Comparison of ENCODE assay signal across 8 mouse cellular contexts in the genomic region with DNA sequence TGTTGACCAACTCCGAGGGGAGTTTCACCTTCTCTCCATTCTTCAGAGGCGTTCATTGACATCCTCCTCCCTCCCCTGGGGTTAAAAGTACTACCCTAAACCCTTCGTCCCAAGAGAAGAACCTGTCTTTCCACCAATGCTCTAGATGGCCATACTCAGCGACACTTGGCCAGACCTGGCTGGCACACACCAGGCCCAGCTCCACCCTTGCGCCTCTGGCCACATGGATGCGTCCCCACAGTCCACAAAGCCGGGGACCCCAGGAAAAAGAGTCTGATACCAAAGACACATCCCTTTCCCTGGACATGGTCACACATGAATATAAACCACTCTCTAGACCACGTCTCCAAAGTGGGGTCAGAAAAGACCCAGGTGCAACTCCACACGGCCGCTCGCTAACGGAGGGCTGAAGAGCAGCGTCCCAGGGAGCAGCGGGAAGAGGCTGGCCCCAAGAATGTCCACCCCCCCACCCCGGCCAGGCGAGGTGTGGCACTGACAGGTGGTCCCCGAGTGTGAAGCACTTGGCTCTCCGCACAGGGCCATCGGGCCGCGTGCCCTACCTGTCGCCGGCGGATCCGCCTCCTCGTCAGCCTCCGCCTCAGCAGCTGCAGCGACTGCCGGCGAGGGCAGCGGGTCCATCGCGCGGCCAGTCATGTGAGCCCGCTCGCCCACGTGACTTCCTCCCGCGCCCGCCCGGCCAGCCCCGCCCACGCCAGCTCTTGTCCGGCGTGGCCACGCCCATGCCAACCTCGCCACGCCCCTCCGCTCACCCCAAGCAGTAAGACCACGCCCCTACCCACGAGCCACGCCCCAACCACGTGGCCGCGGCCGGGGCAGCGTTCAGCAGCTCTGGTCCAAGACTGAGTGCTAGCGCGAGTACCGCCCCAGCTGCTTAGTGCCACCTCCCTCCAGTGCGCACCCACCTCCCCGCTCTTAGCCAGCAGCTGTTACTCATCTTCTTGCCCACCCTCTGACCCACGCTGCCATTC. TPM values are rescaled to one million over a fixed set of nuclear protein-coding genes. Genes with fewer than 3 reads are reported as not detected.
DNase-seq lines count a peak whose midpoint lies in the region; ATAC-seq and TF ChIP-seq lines count a peak whose summit lies in the region.

Gene Snx8, minus strand, starts transcription at position 675 of the 989 bp plus-strand sequence.

- H3K36me3 ChIP-seq in embryonic facial prominence, embryonic 14.5 days (ENCODE audit: control insufficient read depth, insufficient read depth, low read length), result no peaks in the 10 kb centered on the region
- H3K36me3 ChIP-seq in heart, adult 2 months (ENCODE audit: control insufficient read depth, insufficient read depth, low read length), result no peaks in the 10 kb centered on the region
- H3K36me3 ChIP-seq in limb, embryonic 13.5 days, result no peaks in the 10 kb centered on the region
- H3K36me3 ChIP-seq in midbrain, embryonic 16.5 days (ENCODE audit: control insufficient read depth, insufficient read depth, low read length), result no peaks in the 10 kb centered on the region

- 2% methylated on average over 32 of the region's 63 CpGs for WGBS in embryonic facial prominence, embryonic 14.5 days
- 1% methylated on average over 55 of the region's 63 CpGs for WGBS in heart, adult 2 months
- under 1% methylated on average over 63 of the region's 63 CpGs for WGBS in limb, embryonic 13.5 days
- under 1% methylated on average over 59 of the region's 63 CpGs for WGBS in midbrain, embryonic 16.5 days

- ATAC-seq in embryonic facial prominence, embryonic 14.5 days (ENCODE audit: low read depth), result peak; percentile 92
- ATAC-seq in limb, embryonic 13.5 days (ENCODE audit: low FRiP score, low read depth), result peak; percentile 94
- peak; percentile 92 for ATAC-seq in midbrain, embryonic 16.5 days

- peak within 1 kb of the TSS; percentile 77 for H3K4me3 ChIP-seq in embryonic facial prominence, embryonic 14.5 days (ENCODE audit: low read depth, low read length)
- peak within 1 kb of the TSS; percentile 62 for H3K4me3 ChIP-seq in heart, adult 2 months
- H3K4me3 ChIP-seq in limb, embryonic 13.5 days, result peak within 1 kb of the TSS; percentile 60
- H3K4me3 ChIP-seq in midbrain, embryonic 16.5 days (ENCODE audit: low read depth, low read length), result peak within 1 kb of the TSS; percentile 79

- H3K9ac ChIP-seq in embryonic facial prominence, embryonic 14.5 days (ENCODE audit: low read depth, low read length), result peak within 1 kb of the TSS; percentile 66
- H3K9ac ChIP-seq in heart, adult 2 months (ENCODE audit: low read depth, low read length), result peak within 1 kb of the TSS; percentile 81
- H3K9ac ChIP-seq in limb, embryonic 13.5 days, result peak within 1 kb of the TSS; percentile 80
- peak within 1 kb of the TSS; percentile 83 for H3K9ac ChIP-seq in midbrain, embryonic 16.5 days (ENCODE audit: low read depth, low read length)

- TF ChIP-seq EP300 in heart, adult 2 months (IDR thresholded peaks at IDR 0.05; ENCODE audit: insufficient read depth, low read depth, low read length), result no peak

- no peaks in the 10 kb centered on the region for H3K9me3 ChIP-seq in embryonic facial prominence, embryonic 14.5 days (ENCODE audit: control insufficient read depth, low read length)
- H3K9me3 ChIP-seq in limb, embryonic 13.5 days, result no peaks in the 10 kb centered on the region
- no peaks in the 10 kb centered on the region for H3K9me3 ChIP-seq in midbrain, embryonic 16.5 days (replicated peaks; ENCODE audit: control insufficient read depth, low read length, poor library complexity, severe bottlenecking)

- H3K4me2 ChIP-seq in embryonic facial prominence, embryonic 14.5 days (ENCODE audit: low read depth, low read length), result peak within 1 kb of the TSS; percentile 99
- peak within 1 kb of the TSS; percentile 94 for H3K4me2 ChIP-seq in limb, embryonic 13.5 days (replicated peaks)
- peak within 1 kb of the TSS; percentile 73 for H3K4me2 ChIP-seq in midbrain, embryonic 16.5 days (ENCODE audit: low read length)

- TF ChIP-seq CTCF in heart, adult 2 months (IDR thresholded peaks at IDR 0.05), result no peak

- no peaks in the 10 kb centered on the region for H3K27me3 ChIP-seq in embryonic facial prominence, embryonic 14.5 days (replicated peaks; ENCODE audit: control insufficient read depth, insufficient read depth, low read length)
- no peaks in the 10 kb centered on the region for H3K27me3 ChIP-seq in heart, adult 2 months (ENCODE audit: control insufficient read depth, insufficient read depth, low read length)
- no peaks in the 10 kb centered on the region for H3K27me3 ChIP-seq in limb, embryonic 13.5 days
- H3K27me3 ChIP-seq in midbrain, embryonic 16.5 days (ENCODE audit: control insufficient read depth, insufficient read depth, low read depth, low read length), result no peaks in the 10 kb centered on the region

- H3K4me1 ChIP-seq in embryonic facial prominence, embryonic 14.5 days (ENCODE audit: control insufficient read depth, insufficient read depth, low read length), result peaks cover 20% of the 10 kb centered on the region
- H3K4me1 ChIP-seq in heart, adult 2 months (ENCODE audit: control insufficient read depth, insufficient read depth, low read length), result peaks cover 2% of the 10 kb centered on the region; the same call in 1 of the 2 replicates
- H3K4me1 ChIP-seq in limb, embryonic 13.5 days, result peaks cover 25% of the 10 kb centered on the region
- peaks cover 15% of the 10 kb centered on the region for H3K4me1 ChIP-seq in midbrain, embryonic 16.5 days (ENCODE audit: control insufficient read depth, insufficient read depth, low read length)

- H3K27ac ChIP-seq in embryonic facial prominence, embryonic 14.5 days (replicated peaks; ENCODE audit: low read depth, low read length), result no peak within 1 kb of the TSS; the same call in 1 of the 2 replicates
- H3K27ac ChIP-seq in heart, adult 2 months, result peak within 1 kb of the TSS; percentile 58
- H3K27ac ChIP-seq in limb, embryonic 13.5 days, result no peak within 1 kb of the TSS; the same call in 1 of the 2 replicates
- H3K27ac ChIP-seq in midbrain, embryonic 16.5 days (ENCODE audit: low read length), result peak within 1 kb of the TSS; percentile 59

- intact Hi-C loops in heart, adult 2 months (cut with DNase I), result loop anchor here (2.0 to 5.0 kb wide), 3 partner anchors 30 to 148 kb away; partner anchors contain the start of genes Eif3b and Mrm2

- H3K79me2 ChIP-seq in heart, adult 2 months (replicated peaks; ENCODE audit: control insufficient read depth, insufficient read depth, low read length), result peaks cover 1% of the 10 kb centered on the region; the same call in 1 of the 2 replicates

- TF ChIP-seq POLR2A in heart, adult 2 months (IDR thresholded peaks at IDR 0.05; ENCODE audit: insufficient read depth, low read depth, low read length), result peak; percentile 73

- peak; percentile 98 for DNase-seq in 3T3-L1 (ENCODE audit: low read depth, low spot score)
- peak; percentile 92 to 94 for DNase-seq in adrenal gland, postnatal 4 days (ENCODE audit: low spot score in 2 of 2)
- DNase-seq in embryonic facial prominence, embryonic 14.5 days (ENCODE audit: low spot score), result peak; percentile 96
- DNase-seq in heart, adult 2 months, result peak; percentile 98
- DNase-seq in kidney, adult 8-10 months, result peak; percentile 98 to 99
- peak; percentile 96 to 99 for DNase-seq in spleen, postnatal 10 days (ENCODE audit: low spot score in 2 of 2)

RNA-seq across cellular contexts. Expression of gene Snx8, which starts in this region (rescaled TPM):
- total RNA-seq in adrenal gland, postnatal 4 days (2021), result 10 to 100 TPM; 28.0 to 29.5 TPM
- polyA plus RNA-seq in embryonic facial prominence, embryonic 14.5 days (2014; fragmentation: Nextera tagmentation; extraction: Ambion mirVana), result 10.7 and 11.2 TPM in 2 replicates
- total RNA-seq in heart, adult 2 months (2021), result 10 to 100 TPM; 12.0 to 15.8 TPM
- 8.9 and 10.5 TPM in 2 replicates for polyA plus RNA-seq in heart, adult 2 months (2012; rRNA removed)
- 23.7 and 25.8 TPM in 2 replicates for polyA plus RNA-seq in limb, embryonic 13.5 days (2015; fragmentation: Nextera tagmentation; extraction: Ambion mirVana)
- 44.7 and 46.4 TPM in 2 replicates for polyA plus RNA-seq in midbrain, embryonic 16.5 days (2015; fragmentation: Nextera tagmentation; extraction: Ambion mirVana)

Comparison
In these comparisons a context has a peak if more than half of its experiments do, and no peak if none do; other contexts are left out.
1. H3K27ac ChIP-seq: peak in heart, adult 2 months (single experiment) and midbrain, embryonic 16.5 days (single experiment); none in embryonic facial prominence, embryonic 14.5 days (single experiment) and limb, embryonic 13.5 days (single experiment).
2. Peak in every context shown above with its lines, with median percentiles within 50 percentile points of each other: DNase-seq, ATAC-seq, H3K4me2 ChIP-seq, H3K4me3 ChIP-seq and H3K9ac ChIP-seq.